Mouse (Mus musculus): Measurements from ENCODE around the gene Dennd6b.
A peak's percentile ranks its signal among the peaks of the same experiment; 100 is the strongest.

The Dennd6b gene

DNA sequence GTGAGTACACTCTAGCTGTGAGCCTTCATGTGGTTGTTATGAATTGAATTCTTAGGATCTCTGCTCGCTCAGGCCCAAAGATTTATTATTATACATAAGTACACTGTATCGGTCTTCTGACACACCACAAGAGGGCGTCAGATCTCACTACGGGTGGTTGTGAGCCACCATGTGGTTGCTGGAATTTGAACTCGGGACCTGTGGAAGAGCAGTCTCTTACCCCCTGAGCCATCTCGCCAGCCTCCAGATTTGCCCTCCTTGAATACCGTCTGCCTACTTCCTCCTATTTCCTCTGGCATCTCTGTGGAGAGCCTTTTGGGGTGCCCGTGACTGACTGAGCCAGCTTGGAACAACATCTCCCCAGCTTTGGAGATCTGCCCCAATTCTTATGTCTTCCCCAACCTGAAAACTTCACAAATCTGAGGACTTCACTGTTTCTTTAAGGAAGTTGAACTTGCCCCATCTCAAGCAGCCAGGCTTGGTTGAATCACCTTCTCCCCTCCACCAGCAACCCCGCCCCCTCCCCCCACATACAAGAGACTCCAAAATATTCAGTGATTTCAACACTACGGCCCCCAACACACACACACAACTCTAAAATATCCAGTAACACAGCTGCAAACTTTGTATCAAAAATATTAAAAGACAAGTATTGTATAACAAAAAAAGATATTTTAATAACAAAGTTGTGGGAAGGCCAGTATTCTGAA lies 14.6 kb downstream of the Dennd6b start:
- DNase-seq (ENCODE audit: low read depth, low spot score) = no peak

DNA sequence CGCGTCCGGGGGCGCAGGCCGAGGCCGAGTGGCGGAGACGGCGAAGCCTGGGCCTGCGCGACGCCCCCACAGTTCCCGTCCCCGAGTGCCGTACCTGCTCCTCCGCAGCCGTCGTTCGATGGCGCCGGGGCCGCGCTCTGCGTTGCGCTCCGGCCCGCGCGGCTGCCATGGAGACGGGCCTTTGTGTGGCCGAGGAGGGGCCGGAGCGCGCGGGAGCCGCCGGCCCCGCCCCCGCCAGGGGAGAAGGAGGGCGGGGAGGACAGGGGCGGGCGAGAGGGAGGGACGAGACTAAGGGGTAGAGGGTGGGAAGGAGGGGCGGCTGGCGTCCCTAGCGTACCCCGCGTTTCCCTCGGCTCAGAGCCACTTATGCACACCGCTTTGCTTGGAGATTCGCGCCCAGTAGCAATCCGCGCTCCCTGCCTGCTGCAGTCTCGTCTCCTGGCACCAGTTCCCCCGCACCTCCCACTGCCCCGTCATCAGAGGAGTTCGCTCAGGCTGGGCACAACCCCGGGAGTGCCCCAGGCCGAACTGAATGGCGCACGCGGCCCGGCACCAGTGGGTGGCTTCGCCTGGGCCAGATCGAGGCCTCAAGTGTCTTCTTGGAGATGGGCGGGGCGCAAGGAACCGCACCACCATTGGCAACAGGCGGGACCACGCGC lies 15.6 kb downstream of the Dennd6b start, which contains the start of gene Plxnb2:
Gene Plxnb2 (minus strand): TSS at position 218 of the 659 bp plus-strand sequence.
- DNase-seq (ENCODE audit: low read depth, low spot score) = peak; percentile 62

DNA sequence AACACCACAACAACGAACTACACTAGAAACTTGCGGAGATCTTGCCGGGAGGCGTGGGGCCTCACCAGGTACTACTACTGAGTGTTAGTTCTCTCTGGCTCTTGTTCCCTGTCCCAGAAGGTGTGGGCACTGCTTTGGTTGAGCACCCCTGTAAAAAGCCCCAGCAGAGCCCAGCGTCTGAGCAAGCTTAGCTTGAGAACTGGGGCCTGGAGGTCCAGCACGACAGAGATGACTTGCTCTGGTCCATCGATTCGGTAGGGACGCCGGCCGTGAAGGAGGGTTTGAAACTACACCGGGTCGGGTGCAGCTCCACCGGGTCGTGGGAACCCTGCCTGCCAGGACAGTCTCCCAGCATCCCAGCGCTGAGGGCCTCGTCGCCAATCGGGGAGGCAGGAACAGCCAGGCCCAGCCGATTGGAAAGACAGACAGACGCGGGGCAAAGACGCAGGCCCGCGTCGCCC lies 16.2 kb downstream of the Dennd6b start:
- DNase-seq (ENCODE audit: low read depth, low spot score) = no peak

DNA sequence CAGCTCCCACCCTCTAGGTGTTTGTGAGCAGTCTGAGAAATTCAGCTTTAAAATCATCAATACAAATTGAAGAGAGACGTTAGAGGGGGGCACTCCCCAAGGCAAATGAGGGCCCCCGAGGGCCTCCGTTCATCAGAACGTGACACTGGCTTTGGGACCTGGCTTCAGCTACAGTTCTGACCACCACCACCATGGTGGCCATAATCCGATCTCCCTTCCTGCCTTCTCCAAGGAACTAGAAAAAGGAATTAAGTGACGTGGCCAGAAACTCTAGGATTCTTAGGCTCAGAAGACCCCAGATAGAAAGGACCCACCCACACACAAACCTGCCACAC lies 16.7 kb downstream of the Dennd6b start:
- DNase-seq (ENCODE audit: low read depth, low spot score) = no peak

DNA sequence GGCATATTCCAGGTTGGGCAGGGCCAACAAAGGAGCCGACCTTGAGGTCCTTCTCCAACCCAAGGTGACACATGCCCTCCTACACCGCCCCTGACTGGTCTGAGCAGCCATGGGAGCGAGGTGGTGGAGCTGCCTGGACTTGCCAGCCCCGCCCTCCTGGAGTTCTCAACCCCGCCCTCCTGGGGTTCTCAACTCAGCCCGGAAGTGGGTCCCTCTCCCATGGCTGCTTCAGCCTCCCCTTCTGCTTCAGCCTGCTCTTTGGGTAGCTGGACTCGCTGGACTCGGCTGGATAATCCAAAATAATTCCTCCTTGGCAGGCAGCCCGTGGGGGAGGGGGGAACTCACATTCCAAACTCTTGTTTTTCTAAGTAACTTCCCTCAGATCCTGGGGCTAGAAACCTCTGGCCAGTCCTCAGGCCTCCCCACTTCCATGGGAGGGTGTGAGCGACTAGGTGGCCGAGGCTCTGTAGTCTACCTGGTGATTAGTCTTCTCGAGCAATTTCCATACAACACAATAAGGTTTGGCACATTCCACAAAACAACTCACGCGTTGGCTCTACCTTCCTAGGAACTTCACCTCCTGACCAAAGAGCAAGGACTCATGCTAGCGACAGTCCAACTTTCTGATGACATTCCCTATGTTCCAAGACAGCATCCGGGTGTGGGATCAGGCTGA lies 17.2 kb downstream of the Dennd6b start:
- DNase-seq (ENCODE audit: low read depth, low spot score) = no peak

DNA sequence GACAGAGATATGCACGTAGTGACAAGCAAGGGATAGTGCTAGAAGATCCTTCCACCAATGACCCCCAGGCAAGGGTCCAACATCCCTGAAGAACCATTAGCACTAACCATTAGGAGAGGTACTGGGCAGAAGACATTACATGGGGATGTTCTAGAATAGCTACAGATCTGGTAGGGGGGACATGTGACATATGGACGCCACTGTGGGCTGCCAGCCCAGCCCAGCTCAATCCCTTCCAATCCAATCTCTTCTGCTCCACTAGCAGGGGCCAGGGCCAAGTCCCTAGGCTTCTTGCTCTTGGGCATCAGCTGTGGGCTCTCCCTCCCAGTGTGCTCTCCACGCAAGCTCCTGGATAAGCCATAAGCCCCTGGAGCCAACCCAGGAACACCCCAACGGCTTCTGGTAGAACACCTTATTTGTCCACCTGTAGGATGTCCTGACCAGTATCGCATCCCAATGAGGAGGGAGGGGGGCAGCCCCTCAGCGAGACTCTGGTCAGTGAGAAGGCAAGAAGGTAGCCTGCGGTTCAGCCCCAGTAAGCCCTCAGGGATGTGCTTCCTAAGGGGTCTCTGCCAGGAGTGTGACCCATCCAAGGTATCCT lies 17.9 kb downstream of the Dennd6b start:
- DNase-seq (ENCODE audit: low read depth, low spot score) = no peak

DNA sequence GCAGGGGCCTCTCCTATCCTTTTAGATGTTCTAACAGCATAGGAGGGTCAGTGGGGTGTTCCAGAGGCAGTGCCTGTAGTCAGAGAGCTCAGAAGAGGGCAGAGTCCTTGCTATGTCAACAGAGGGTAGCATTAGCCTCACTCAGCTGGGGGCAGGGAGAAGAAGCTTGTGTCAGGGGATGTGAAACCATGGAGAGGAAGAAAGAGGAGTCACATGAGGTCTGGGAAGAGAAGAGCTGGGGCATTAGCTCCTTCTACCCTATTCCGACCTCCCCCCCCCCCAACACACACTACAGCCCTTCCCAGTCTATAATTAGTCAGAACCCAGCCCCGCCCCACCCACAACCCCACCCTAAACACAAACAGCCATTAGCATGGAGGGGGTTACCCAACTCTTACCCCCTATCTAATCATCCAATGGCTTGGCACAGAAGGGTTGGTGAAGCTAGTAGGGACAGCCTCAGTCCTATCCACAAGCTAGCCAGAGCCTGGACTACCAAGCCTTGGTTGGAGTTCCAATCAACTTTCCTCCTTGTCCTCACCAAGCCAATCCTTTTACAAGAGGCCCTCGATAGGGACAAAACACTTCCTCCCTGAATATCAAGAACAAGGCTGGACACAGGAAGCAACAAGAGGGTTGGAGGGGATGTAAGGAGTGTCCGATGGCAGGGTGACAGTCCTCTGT lies 18.6 kb downstream of the Dennd6b start:
- DNase-seq (ENCODE audit: low read depth, low spot score) = no peak

DNA sequence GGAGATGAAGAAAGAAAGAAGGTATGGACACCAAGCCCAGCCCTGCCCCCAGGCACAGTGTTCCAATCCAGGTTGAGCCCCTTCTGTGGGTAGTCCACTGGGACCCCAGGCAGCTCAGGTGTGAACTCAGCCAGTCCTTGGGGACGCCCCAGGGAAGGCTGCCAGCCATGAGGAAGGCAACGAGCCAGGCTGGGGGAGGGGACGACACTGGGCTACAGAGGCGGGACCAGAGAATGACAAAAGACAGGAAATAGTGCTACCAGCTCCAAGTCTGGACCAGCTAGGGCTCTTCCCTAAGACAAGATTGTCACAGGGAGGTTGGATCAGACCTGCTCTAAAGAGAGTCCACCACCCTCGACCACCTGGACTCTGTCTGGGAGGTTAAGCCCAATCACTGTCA lies 19.2 kb downstream of the Dennd6b start:
- DNase-seq (ENCODE audit: low read depth, low spot score) = no peak

DNA sequence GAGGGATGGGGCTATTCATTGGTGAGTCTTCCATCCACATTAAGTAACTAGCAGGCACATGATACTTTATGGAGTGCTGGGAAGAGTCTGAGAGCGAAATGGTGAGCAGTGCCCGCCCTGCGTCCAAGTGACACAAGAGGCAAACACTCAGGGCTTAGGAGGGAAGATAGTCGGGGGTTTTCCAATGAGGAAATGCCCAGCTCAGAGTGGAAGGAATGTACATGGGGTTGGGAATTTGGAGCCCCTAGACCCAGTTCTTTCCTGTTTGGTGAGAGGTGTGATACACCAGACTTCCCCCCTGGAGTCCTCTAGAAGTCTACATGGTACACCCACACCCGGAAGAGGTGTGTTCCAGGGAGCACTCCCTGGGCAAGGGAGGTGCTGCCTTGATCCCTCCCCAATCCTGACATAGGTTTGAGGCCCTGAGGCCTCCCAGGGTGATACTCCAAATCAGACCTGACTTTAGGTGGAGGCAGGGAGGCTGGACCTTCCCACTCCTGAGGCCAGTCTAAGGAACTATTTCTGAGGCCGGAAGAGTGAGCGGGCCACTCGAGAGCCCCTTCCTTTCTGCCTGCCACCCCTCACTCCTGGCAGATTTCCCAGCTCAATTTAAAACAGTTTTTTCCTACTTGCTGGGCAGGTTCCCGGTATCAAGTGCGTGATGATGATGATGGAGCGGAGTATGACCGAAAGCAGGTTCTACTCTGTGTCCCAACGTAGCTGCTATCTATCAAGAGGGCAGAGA lies 20.7 kb downstream of the Dennd6b start:
- no peak for DNase-seq (ENCODE audit: low read depth, low spot score)

DNA sequence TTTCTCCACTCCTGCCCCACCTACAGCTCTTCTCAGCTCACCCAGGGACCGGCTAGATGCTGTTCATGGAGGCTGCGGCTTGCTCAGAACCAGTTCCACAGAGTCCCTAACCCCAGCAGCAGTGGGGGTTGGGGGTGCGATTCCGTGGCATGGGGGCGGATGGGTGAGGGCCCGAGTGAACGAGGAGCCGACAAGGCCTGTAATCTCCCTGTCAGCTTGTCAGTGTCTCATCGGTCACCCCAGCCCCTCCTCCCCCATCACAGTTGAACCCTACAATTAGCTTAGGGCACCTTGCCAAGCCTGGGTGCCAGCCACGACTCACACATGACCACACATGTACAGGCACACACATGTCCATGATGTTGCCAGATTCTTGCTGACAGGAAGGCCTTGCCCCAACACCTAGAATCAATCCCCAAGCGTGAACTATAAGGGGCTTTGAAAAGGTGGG lies 21.4 kb downstream of the Dennd6b start:
- no peak for DNase-seq (ENCODE audit: low read depth, low spot score)

DNA sequence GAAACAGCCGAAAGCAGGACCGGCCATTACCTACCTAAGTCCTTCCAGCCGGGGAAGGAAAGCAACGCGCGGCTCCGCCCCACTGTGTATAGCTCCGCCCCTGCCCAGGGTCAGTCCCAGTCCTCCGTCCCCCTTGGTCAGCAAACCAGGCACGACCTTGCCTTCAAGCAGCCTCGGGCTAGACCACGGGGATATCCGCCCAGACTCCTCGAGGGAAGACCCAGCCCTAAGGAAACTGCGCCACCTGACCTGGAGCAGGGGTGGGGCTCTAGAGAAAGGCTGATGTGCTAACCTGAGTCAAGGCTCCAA lies 22.4 kb downstream of the Dennd6b start:
- DNase-seq (ENCODE audit: low read depth, low spot score) = no peak

DNA sequence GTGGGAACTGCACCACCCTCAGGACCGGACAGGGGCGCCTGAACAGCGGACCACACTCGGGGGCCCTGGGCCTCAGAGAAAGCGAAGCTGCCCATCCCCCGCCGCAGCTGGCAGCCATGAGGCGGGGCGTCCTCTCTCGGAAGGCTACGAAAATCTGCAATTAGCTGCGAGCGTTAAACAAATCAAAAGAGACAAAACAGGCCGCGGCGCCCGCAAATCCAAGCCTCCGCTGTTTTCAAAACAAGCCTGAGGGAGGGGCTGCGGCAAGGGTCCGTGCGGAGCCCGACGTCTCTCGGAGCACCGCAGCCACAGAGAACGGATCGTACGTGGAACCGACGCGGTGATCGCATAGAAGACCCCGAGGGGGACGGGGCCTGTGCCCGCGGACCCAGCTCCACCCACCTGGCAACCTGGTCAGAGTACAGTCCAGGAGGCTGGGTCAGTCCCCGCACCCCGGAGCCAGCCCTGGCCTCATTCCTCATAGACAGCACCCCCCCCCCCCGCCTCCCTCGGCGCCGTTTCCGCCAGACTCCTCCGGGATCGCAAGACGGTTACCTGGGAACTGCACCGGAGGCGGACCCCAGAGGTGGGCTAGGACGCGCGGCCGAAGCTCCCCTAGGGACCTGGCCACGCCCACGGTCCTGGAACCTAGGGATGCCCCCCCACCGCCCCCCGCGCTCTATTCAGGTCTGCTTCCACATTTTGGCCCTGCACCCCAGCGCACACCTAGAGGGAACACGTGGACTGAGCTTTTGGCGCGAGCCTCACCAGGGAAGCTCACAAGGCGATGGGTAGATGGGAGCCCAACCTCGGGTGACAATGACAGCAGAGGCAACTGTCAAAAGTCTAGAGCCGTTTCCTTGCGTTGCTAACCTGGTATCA lies 23.0 kb downstream of the Dennd6b start:
- no peak for DNase-seq (ENCODE audit: low read depth, low spot score)

DNA sequence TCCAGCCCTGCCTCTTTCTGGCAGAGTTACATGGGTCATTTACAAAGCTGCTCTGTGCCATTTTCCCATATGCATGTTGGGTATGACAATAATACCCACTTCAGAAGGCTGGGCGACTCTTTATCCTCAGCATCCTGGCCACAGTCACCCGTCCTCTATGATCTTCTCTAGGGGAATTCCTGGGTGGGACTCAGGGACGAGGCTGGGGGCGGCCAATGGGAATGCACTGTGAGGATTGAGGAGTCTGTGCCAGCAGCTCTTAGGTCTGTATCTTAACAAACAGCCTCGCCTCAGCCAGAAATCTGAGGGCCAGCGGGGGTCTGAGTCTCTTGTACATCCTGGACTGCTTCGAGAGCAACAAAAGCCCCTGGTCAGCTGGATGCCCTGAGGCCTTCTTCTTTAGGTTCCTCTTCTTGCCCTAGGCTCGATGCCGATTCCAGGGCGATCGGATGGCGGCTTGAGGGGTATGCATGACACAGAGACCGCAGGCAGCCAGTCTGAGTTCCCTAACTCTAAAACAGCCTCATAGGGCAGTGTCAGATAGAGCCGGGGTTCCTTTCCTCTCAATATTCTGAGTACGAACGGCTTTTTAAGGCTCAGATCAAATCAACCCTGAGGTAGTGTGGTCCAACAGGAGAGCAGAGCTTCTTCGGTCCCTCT lies 23.9 kb downstream of the Dennd6b start:
- no peak for DNase-seq (ENCODE audit: low read depth, low spot score)

DNA sequence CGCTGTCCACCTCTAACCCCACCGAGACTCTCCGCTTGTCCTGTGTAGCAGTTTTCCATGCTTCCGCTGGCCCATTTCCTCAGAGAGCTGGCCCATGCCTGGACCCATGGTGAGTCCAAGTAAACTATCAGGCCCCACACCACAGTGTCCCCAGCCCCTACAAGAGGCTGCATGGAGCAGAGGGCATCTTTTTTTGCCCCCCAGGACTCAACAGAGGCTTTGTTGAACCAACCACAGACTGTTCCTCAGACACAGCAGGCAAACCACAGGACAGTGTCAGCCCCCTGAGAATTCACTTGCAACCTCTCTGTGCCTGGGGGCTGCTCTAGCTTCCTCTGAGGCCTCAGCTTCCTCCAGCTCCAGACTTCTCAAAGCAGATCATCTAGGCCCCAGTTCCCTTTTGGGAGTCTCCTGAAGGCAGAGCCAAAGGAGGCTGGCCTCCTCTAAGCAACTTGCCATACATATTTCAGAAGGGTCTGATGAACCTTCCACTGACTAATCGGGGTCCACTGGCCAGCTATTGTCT lies 24.7 kb downstream of the Dennd6b start:
- no peak for DNase-seq (ENCODE audit: low read depth, low spot score)

DNA sequence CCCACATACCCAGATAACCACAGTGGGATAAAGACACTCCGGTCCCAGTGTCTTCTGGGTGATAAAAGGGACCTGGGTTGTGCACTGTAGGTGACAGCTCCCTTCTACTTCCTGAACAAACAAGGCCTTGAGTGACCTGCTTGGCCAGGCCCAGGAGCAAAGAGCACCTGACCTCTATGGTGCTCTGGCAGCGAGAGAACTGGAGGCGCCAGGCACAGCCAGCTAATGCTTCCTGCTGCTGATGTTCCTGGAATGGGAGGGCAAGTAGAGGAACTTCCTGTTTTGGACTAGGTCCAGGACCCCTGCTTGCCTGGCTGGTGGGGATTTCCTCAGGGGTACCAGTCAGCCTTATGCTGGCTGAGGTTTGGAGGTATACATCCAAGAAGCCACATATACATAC lies 26.2 kb downstream of the Dennd6b start:
- no peak for DNase-seq (ENCODE audit: low read depth, low spot score)

DNA sequence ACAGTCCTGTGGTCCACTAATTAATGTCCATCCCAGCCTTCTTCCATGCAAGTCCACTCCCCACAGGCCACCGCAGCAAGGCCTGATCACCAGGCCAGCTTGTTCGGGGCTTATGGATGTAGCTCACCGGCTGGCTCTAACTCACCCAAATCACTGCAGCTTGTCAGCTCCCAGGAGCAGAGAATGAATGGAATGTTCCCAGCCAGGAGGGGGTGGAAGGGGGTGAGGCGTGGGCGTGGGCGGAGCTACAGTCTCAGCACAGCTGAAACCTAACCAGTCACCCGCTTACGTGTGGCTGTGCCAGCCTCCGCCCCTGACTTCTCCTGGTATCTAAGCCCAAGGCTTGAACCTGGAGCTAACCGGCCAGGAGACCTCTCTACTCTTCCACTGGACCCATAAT lies 26.9 kb downstream of the Dennd6b start:
- DNase-seq (ENCODE audit: low read depth, low spot score) = peak; percentile 47

DNA sequence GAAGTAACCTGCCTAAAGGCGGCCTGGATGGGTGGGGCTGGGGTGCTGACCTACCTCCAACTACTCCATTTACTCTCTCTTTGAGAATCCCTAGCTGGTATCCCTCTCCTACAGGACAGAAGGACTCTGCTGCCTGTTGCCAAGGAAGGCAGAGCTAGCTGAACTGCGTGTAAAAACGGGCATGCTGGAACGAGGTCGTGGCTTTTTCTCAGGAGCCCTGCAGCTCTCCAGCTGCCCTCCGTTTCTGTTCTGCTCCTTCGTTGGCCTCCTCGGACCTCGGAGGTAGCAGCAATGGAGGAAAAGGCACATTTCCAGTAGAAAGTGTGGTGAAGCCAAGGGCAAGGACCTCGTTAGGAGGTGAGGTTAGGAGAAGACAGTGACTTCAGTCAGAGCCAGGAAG lies 27.4 kb downstream of the Dennd6b start:
- DNase-seq (ENCODE audit: low read depth, low spot score) = no peak

DNA sequence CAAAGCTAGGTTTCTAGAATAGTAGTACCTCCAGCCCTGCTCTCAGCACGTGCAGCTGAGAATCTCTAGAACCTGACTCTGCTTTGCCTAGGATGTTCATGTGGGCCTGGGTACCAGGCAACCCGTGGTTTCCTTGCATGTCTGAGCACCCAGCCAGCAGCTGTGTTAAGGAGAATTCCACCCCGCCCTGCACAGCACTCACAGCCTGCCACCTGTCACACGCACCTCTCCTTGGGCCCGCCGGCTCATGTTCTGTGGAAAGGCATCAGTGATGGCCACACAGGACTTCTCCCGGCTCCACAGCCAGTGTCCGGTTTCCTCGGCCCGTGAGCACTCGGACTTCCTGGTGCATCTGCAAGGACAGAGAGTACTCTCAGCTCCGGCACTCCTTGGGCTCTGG lies 30.8 kb downstream of the Dennd6b start:
- DNase-seq (ENCODE audit: low read depth, low spot score) = no peak

DNA sequence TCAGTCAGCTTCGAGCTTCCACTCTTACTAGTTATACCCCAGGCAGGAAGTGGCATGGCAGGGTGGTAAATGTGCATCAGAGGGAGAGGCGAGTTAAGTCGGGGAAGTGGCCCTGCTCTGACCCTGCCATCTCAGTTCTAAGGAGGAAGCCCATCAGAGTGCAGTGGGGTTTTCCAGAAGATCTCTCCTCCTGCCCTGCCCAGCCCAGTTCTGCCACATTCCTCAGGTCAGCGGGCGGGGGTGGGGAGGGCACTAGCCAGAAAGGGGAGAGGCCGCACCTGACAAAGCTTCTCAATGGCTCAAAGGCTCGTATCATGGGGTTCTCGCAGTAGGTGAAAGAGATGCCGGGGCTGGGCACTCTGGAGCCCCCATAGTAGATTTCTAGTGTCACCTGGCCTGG lies 34.9 kb downstream of the Dennd6b start:
- DNase-seq (ENCODE audit: low read depth, low spot score) = no peak

DNA sequence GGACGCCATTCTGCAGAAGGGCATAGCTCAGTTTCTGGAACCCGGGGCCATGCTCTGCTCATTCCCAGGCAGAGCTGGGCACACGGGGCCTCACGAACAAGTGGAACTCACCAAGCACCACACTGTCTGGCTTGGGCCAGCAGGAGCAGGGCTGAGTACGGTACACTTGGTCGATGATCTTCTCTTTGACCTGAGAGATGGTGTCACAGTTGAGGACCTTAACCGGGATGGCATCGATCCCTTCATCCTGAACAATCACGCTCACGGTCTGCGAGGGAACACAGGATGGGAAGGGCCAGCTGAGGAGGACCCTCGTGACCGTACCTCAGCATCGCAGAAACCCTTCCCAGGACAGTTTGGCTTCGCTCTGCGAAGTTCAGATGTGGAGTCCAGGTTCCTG lies 37.8 kb downstream of the Dennd6b start:
- no peak for DNase-seq (ENCODE audit: low read depth, low spot score)
